Mouse (Mus musculus) kidney, embryonic 16.5 days (tissue): ENCODE results near the gene Nckap5. TPM values are rescaled to one million over a fixed set of nuclear protein-coding genes. Genes with fewer than 3 reads are reported as not detected.

ENCODE experiments used
- ATAC-seq: fragments of 200-750 bp; cut with Nextera tagmentation; 2 replicates; pipeline ENCODE4 v1.8.0; 2017; ENCODE audit warnings: moderate TSS enrichment; ENCODE audit not compliant: low FRiP score, low TSS enrichment
- H3K27ac ChIP-seq: fragments of 300-500 bp; sonication (generic); 2 replicates; pipeline ENCODE4 v1.5.1; 2014; ENCODE audit warnings: low read length
- H3K27me3 ChIP-seq: fragments of 300-500 bp; sonication (generic); 2 replicates; pipeline ENCODE4 v1.6.1; 2014; ENCODE audit warnings: low read length, control low read depth, mixed read lengths; ENCODE audit not compliant: insufficient read depth
- H3K36me3 ChIP-seq: fragments of 300-500 bp; sonication (generic); 2 replicates; pipeline ENCODE4 v1.6.1; 2014; ENCODE audit warnings: low read length, control low read depth, mixed read lengths; ENCODE audit not compliant: insufficient read depth
- H3K4me1 ChIP-seq: fragments of 300-500 bp; sonication (generic); 2 replicates; pipeline ENCODE4 v1.6.1; 2014; ENCODE audit warnings: low read length, control low read depth, mixed read lengths; ENCODE audit not compliant: insufficient read depth
- H3K4me2 ChIP-seq: fragments of 300-500 bp; sonication (generic); replicated peaks from 2 replicates; pipeline ENCODE4 v1.6.1; 2014; ENCODE audit warnings: low read depth, low read length
- H3K4me3 ChIP-seq: fragments of 300-500 bp; sonication (generic); 2 replicates; pipeline ENCODE4 v1.5.1; 2014; ENCODE audit warnings: mild to moderate bottlenecking, low read length
- H3K9ac ChIP-seq: fragments of 300-500 bp; sonication (generic); replicated peaks from 2 replicates; pipeline ENCODE4 v1.6.1; 2014; ENCODE audit warnings: low read length
- H3K9me3 ChIP-seq: fragments of 300-500 bp; sonication (generic); 2 replicates; pipeline ENCODE4 v1.6.1; 2016; ENCODE audit warnings: low read length, control low read depth
- WGBS: fragments of 180-500 bp; shearing (Covaris S2); extraction: QIAGEN DNeasy Blood & Tissue Kit; methylation state at CpG from one replicate; pipeline ENCODE4 v1.1.7; 2014; 5-methylcytosine and 5-hydroxymethylcytosine counted together
- polyA plus RNA-seq: library from polyadenylated mRNA; unstranded; fragments of >200 nt; fragmentation: Nextera tagmentation; extraction: Ambion mirVana; gene quantifications from 2 replicates; pipeline ENCODE4 v1.2.1, GENCODE M21; 2015

Nckap5 gene
- polyA plus RNA-seq, 1 experiment from 2014 or later: 4.2 TPM

- Histone ChIP-seq H3K9me3 (no peaks in the 10 kb centered on the region), H3K27me3 (no peaks in the 10 kb centered on the region), H3K36me3 (no peaks in the 10 kb centered on the region), H3K4me1 (peaks cover 7% of the 10 kb centered on the region; the same call in 1 of the 2 replicates), H3K4me3 (no peak overlapping the region), H3K9ac (no peak overlapping the region), H3K27ac (no peak overlapping the region), H3K4me2 (no peak overlapping the region)
- 67% methylated on average over 3 of the region's 3 CpGs for WGBS
- no peak for ATAC-seq
These were observed 346.9 kb downstream of the Nckap5 start for GRCm38 (mm10) chr1:126483665-126484064.

- peaks cover 7% of the 10 kb centered on the region; the same call in 1 of the 2 replicates for H3K4me1 ChIP-seq
- peak; percentile 52; the same call in 1 of the 2 replicates for ATAC-seq
- H3K36me3 ChIP-seq: no peaks in the 10 kb centered on the region
- no peak overlapping the region for H3K27ac ChIP-seq
- 41% methylated on average over 7 of the region's 7 CpGs for WGBS
- no peak overlapping the region for H3K4me3 ChIP-seq
- no peaks in the 10 kb centered on the region for H3K9me3 ChIP-seq
- no peak overlapping the region for H3K4me2 ChIP-seq
- H3K27me3 ChIP-seq: no peaks in the 10 kb centered on the region
- H3K9ac ChIP-seq: no peak overlapping the region
These were observed 349.0 kb downstream of the Nckap5 start for GRCm38 (mm10) chr1:126481459-126482228.

- no peak overlapping the region for H3K9ac ChIP-seq
- H3K4me2 ChIP-seq: no peak overlapping the region
- ATAC-seq: 0 out of 2 replicates have a peak, but pooled peaks have one; percentile 9
- no peaks in the 10 kb centered on the region for H3K27me3 ChIP-seq
- WGBS: 46% methylated on average over 5 of the region's 5 CpGs
- H3K27ac ChIP-seq: no peak overlapping the region
- H3K4me3 ChIP-seq: no peak overlapping the region
- peaks cover 4% of the 10 kb centered on the region; the same call in 1 of the 2 replicates for H3K4me1 ChIP-seq
- H3K9me3 ChIP-seq: no peaks in the 10 kb centered on the region
- no peaks in the 10 kb centered on the region for H3K36me3 ChIP-seq
These were observed 357.6 kb downstream of the Nckap5 start for GRCm38 (mm10) chr1:126473044-126473443.

- Histone ChIP-seq H3K27ac (peak overlapping the region; percentile 44; the same call in 1 of the 2 replicates), H3K9ac (no peak overlapping the region), H3K36me3 (no peaks in the 10 kb centered on the region), H3K4me2 (no peak overlapping the region), H3K27me3 (no peaks in the 10 kb centered on the region), H3K9me3 (no peaks in the 10 kb centered on the region), H3K4me1 (peaks cover 4% of the 10 kb centered on the region; the same call in 1 of the 2 replicates), H3K4me3 (no peak overlapping the region)
- no peak for ATAC-seq
- 20% methylated on average over 2 of the region's 2 CpGs for WGBS
These were observed 359.2 kb downstream of the Nckap5 start for GRCm38 (mm10) chr1:126471419-126471818.

- no peak for ATAC-seq
- Histone ChIP-seq H3K9me3 (no peaks in the 10 kb centered on the region), H3K36me3 (no peaks in the 10 kb centered on the region), H3K27ac (peak overlapping the region; percentile 44; the same call in 1 of the 2 replicates), H3K4me3 (no peak overlapping the region), H3K27me3 (no peaks in the 10 kb centered on the region), H3K9ac (no peak overlapping the region), H3K4me1 (peaks cover 4% of the 10 kb centered on the region; the same call in 1 of the 2 replicates), H3K4me2 (no peak overlapping the region)
- WGBS: 57% methylated on average over 2 of the region's 2 CpGs
These were observed 359.7 kb downstream of the Nckap5 start for GRCm38 (mm10) chr1:126470883-126471282.

GRCm38 (mm10) chr1:126469818-126470544, 360.6 kb downstream of the Nckap5 start:
- no peak overlapping the region for H3K9ac ChIP-seq
- H3K36me3 ChIP-seq: no peaks in the 10 kb centered on the region
- H3K27ac ChIP-seq: no peak overlapping the region
- H3K27me3 ChIP-seq: no peaks in the 10 kb centered on the region
- 68% methylated on average over 5 of the region's 5 CpGs for WGBS
- no peak overlapping the region for H3K4me3 ChIP-seq
- H3K9me3 ChIP-seq: no peaks in the 10 kb centered on the region
- peaks cover 4% of the 10 kb centered on the region; the same call in 1 of the 2 replicates for H3K4me1 ChIP-seq
- no peak for ATAC-seq
- no peak overlapping the region for H3K4me2 ChIP-seq

GRCm38 (mm10) chr1:126461527-126462354, 368.9 kb downstream of the Nckap5 start:
- Histone ChIP-seq H3K9me3 (no peaks in the 10 kb centered on the region), H3K9ac (no peak overlapping the region), H3K4me1 (0 out of 2 replicates have a peak, but pooled peaks cover 4% of the 10 kb centered on the region), H3K36me3 (no peaks in the 10 kb centered on the region), H3K27me3 (no peaks in the 10 kb centered on the region), H3K4me3 (no peak overlapping the region), H3K4me2 (0 out of 2 replicates have a peak overlapping the region, but pooled peaks have one; percentile 3), H3K27ac (no peak overlapping the region)
- 45% methylated on average over 11 of the region's 11 CpGs for WGBS
- ATAC-seq: no peak; the same call in 1 of the 2 replicates

- no peak overlapping the region for H3K27ac ChIP-seq
- H3K36me3 ChIP-seq: no peaks in the 10 kb centered on the region
- H3K9me3 ChIP-seq: no peaks in the 10 kb centered on the region
- no peak overlapping the region for H3K4me3 ChIP-seq
- no peak overlapping the region for H3K9ac ChIP-seq
- no peak overlapping the region for H3K4me2 ChIP-seq
- WGBS: 54% methylated on average over 1 of the region's 1 CpGs
- H3K4me1 ChIP-seq: 0 out of 2 replicates have a peak, but pooled peaks cover 4% of the 10 kb centered on the region
- no peak for ATAC-seq
- H3K27me3 ChIP-seq: no peaks in the 10 kb centered on the region
These were observed 372.9 kb downstream of the Nckap5 start for GRCm38 (mm10) chr1:126457739-126458138.

- Histone ChIP-seq H3K9me3 (no peaks in the 10 kb centered on the region), H3K27me3 (no peaks in the 10 kb centered on the region), H3K9ac (no peak overlapping the region), H3K36me3 (no peaks in the 10 kb centered on the region), H3K27ac (no peak overlapping the region), H3K4me2 (no peak overlapping the region), H3K4me1 (no peaks in the 10 kb centered on the region), H3K4me3 (no peak overlapping the region)
- ATAC-seq: no peak
- WGBS: 82% methylated on average over 9 of the region's 9 CpGs
These were observed 376.0 kb downstream of the Nckap5 start for GRCm38 (mm10) chr1:126454504-126455173.
